Mouse (Mus musculus) NIH3T3 (cell line): Measurements from ENCODE around the gene Dnajc28.

Experiments
- DNase-seq: peaks from one replicate; pipeline ENCODE4 v3.0.0-alpha.2; 2012; ENCODE audit warnings: low read depth

Dnajc28 gene

GRCm38 (mm10) chr16:91632439-91632838 lies 13.6 kb upstream of the Dnajc28 start:
- DNase-seq, result no peak

GRCm38 (mm10) chr16:91630584-91630983 lies 11.8 kb upstream of the Dnajc28 start:
- DNase-seq, result no peak

GRCm38 (mm10) chr16:91629749-91630148 lies 10.9 kb upstream of the Dnajc28 start:
- DNase-seq, result no peak

- DNase-seq, result peak; percentile 19
These were observed 9.8 kb upstream of the Dnajc28 start for GRCm38 (mm10) chr16:91628673-91629072.

- DNase-seq, result no peak
These were observed 9.0 kb upstream of the Dnajc28 start for GRCm38 (mm10) chr16:91627831-91628230.

- DNase-seq, result no peak
These were observed 4.2 kb upstream of the Dnajc28 start for GRCm38 (mm10) chr16:91623074-91623473.

GRCm38 (mm10) chr16:91620991-91621390 lies 2.2 kb upstream of the Dnajc28 start:
- no peak for DNase-seq

GRCm38 (mm10) chr16:91620185-91620584 lies 1.4 kb upstream of the Dnajc28 start:
- DNase-seq, result no peak

GRCm38 (mm10) chr16:91614552-91614951 lies 4.3 kb downstream of the Dnajc28 start:
- no peak for DNase-seq

- peak; percentile 61 for DNase-seq
These were observed 6.3 kb downstream of the Dnajc28 start for GRCm38 (mm10) chr16:91612525-91612924.

- no peak for DNase-seq
These were observed 7.6 kb downstream of the Dnajc28 start for GRCm38 (mm10) chr16:91611248-91611647.

- DNase-seq, result peak; percentile 63
These were observed 9.2 kb downstream of the Dnajc28 start for GRCm38 (mm10) chr16:91609501-91610245.

- no peak for DNase-seq
These were observed 11.9 kb downstream of the Dnajc28 start for GRCm38 (mm10) chr16:91606958-91607357.

GRCm38 (mm10) chr16:91605156-91605555 lies 13.7 kb downstream of the Dnajc28 start:
- DNase-seq, result no peak

- DNase-seq, result no peak
These were observed 17.1 kb downstream of the Dnajc28 start for GRCm38 (mm10) chr16:91601693-91602092.

GRCm38 (mm10) chr16:91601081-91601480 lies 17.7 kb downstream of the Dnajc28 start:
- DNase-seq, result no peak

GRCm38 (mm10) chr16:91599242-91599641 lies 19.6 kb downstream of the Dnajc28 start:
- DNase-seq, result peak; percentile 30

GRCm38 (mm10) chr16:91597672-91598010 lies 21.2 kb downstream of the Dnajc28 start, which contains the start of gene Tmem50b:
Tmem50b (minus strand) TSS chr16:91597800.
- DNase-seq, result peak; percentile 97

GRCm38 (mm10) chr16:91596779-91597671 lies 21.8 kb downstream of the Dnajc28 start:
- DNase-seq, result peak; percentile 32

GRCm38 (mm10) chr16:91596397-91596778 lies 22.4 kb downstream of the Dnajc28 start:
- DNase-seq, result no peak

GRCm38 (mm10) chr16:91595076-91595475 lies 23.8 kb downstream of the Dnajc28 start:
- no peak for DNase-seq

GRCm38 (mm10) chr16:91593262-91593661 lies 25.6 kb downstream of the Dnajc28 start:
- DNase-seq, result no peak

- no peak for DNase-seq
These were observed 26.7 kb downstream of the Dnajc28 start for GRCm38 (mm10) chr16:91592162-91592561.
